Mouse (Mus musculus) cortical plate, adult 2 months (tissue): ENCODE data around the gene Klk13.

ENCODE experiments used
- CTCF ChIP-seq: fragments of 200-500 bp; IDR thresholded peaks from 2 replicates; pipeline ENCODE4 v1.5.1; 2011; ENCODE audit warnings: mild to moderate bottlenecking, control low read depth, low read length; ENCODE audit not compliant: insufficient read depth; ENCODE audit errors: extremely low read depth
- POLR2A ChIP-seq: fragments of 200-500 bp; IDR thresholded peaks from 2 replicates; pipeline ENCODE4 v1.6.1; 2011; ENCODE audit warnings: mild to moderate bottlenecking, low read length, control low read depth; ENCODE audit not compliant: insufficient read depth; ENCODE audit errors: extremely low read depth

- TF ChIP-seq CTCF (no peak), POLR2A (no peak)
Measured at GRCm38 (mm10) chr7:43766484-43766883, 54.1 kb downstream of the Klk13 start.
